Mouse (Mus musculus): ENCODE results near the gene Pdzrn4. TPM values are rescaled to one million over a fixed set of nuclear protein-coding genes. Genes with fewer than 3 reads are reported as not detected.

Pdzrn4 gene
- polyA plus RNA-seq, 1 experiment from 2014 or later = 1.7 TPM

DNA sequence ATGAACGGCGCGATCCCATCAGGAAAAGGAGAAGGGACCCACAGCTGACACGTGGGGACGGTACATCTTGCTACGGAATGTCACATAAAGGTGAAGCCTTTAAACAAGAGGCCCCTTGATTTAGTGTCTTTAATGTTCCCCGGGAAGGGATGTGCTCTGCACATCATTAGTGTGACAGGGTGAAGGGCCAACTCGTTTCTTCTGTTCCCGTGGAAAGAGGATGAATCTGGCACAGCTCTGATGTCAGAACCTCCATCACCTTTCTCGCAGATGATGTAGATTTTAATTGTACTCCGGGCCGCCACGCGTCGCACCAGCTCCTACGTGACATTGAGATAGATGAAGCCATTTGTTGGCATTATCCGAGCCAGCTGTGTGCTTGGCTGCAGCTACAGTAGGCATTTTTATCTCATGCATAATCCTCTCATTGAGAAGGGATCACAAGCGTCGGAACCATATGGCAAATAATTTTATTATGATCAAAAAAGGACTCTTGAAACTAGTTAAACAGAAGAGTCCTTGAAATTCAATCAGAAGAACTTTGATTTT is 124.1 kb downstream of the Pdzrn4 start:
- Histone ChIP-seq H3K4me3 (ENCODE audit: low read depth, low read length) (no peak overlapping the region), H3K27me3 (ENCODE audit: control insufficient read depth, insufficient read depth, low read length) (no peaks in the 10 kb centered on the region), H3K36me3 (ENCODE audit: control insufficient read depth, insufficient read depth, low read length) (no peaks in the 10 kb centered on the region), H3K27ac (replicated peaks; ENCODE audit: low read depth, low read length) (no peak overlapping the region), H3K4me1 (ENCODE audit: control insufficient read depth, insufficient read depth, low read length) (no peaks in the 10 kb centered on the region), H3K4me2 (ENCODE audit: low read depth, severe bottlenecking) (no peak overlapping the region), H3K9ac (ENCODE audit: low read length) (no peak overlapping the region), H3K9me3 (ENCODE audit: control insufficient read depth, low read length) (no peaks in the 10 kb centered on the region)
- DNase-seq (ENCODE audit: low spot score) (peak; percentile 28), ATAC-seq (ENCODE audit: insufficient number of reproducible peaks, low FRiP score, low TSS enrichment, low read depth) (no peak)
- 20% methylated on average over 19 of the region's 19 CpGs for WGBS

DNA sequence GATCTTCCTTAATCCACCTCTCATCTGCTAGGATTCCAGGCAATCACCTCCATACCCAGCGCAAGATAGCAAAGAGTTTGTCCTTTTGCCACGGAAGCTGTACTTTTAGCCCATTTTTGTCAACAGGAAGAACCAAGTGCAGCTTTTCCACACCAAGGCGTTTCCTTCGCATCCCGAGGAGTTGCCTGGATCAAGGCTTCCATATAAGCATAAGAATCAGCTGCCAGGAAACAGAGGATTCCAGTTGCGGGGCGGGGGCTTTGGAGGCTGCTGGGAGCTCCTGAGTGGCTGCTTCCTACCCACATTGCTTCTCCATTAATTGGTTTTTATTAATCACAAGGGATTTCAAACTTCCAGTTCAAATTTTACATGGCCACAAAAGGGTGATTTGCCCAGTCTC is 125.0 kb downstream of the Pdzrn4 start:
- Histone ChIP-seq H3K27ac (replicated peaks; ENCODE audit: low read depth, low read length) (no peak overlapping the region), H3K9ac (ENCODE audit: low read length) (no peak overlapping the region), H3K36me3 (ENCODE audit: control insufficient read depth, insufficient read depth, low read length) (no peaks in the 10 kb centered on the region), H3K27me3 (ENCODE audit: control insufficient read depth, insufficient read depth, low read length) (no peaks in the 10 kb centered on the region), H3K4me2 (ENCODE audit: low read depth, severe bottlenecking) (no peak overlapping the region), H3K9me3 (ENCODE audit: control insufficient read depth, low read length) (no peaks in the 10 kb centered on the region), H3K4me3 (ENCODE audit: low read depth, low read length) (no peak overlapping the region), H3K4me1 (ENCODE audit: control insufficient read depth, insufficient read depth, low read length) (no peaks in the 10 kb centered on the region)
- DNase-seq (ENCODE audit: low spot score) = no peak
- no peak for ATAC-seq (ENCODE audit: insufficient number of reproducible peaks, low FRiP score, low TSS enrichment, low read depth)
- 22% methylated on average over 7 of the region's 7 CpGs for WGBS

DNA sequence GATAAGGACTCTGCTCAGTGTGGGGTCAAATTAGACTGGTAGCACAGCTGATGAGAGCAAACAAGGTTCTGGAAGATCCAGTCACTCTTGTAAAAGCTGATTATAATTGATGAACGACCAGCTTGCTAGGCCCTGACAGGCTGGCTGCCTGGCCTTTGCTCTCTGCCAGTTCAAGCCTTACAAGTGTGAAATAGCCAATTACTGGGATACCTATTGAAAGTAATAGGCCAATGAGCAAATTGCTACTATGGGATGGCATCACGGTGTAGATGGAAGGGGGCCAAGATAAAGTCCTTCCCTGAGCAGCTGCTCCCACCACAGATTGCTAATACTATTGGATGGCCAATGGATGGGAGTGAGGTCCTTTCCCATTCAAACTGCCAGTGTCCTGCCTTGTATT is 128.2 kb downstream of the Pdzrn4 start:
- Histone ChIP-seq H3K27me3 (ENCODE audit: control insufficient read depth, insufficient read depth, low read length) (no peaks in the 10 kb centered on the region), H3K4me3 (ENCODE audit: low read depth, low read length) (no peak overlapping the region), H3K36me3 (ENCODE audit: control insufficient read depth, insufficient read depth, low read length) (no peaks in the 10 kb centered on the region), H3K9me3 (ENCODE audit: control insufficient read depth, low read length) (no peaks in the 10 kb centered on the region), H3K27ac (replicated peaks; ENCODE audit: low read depth, low read length) (no peak overlapping the region), H3K4me1 (ENCODE audit: control insufficient read depth, insufficient read depth, low read length) (no peaks in the 10 kb centered on the region), H3K9ac (ENCODE audit: low read length) (no peak overlapping the region), H3K4me2 (ENCODE audit: low read depth, severe bottlenecking) (no peak overlapping the region)
- WGBS = 9% methylated on average over 2 of the region's 2 CpGs
- DNase-seq (ENCODE audit: low spot score) = no peak
- ATAC-seq (ENCODE audit: insufficient number of reproducible peaks, low FRiP score, low TSS enrichment, low read depth) = no peak

DNA sequence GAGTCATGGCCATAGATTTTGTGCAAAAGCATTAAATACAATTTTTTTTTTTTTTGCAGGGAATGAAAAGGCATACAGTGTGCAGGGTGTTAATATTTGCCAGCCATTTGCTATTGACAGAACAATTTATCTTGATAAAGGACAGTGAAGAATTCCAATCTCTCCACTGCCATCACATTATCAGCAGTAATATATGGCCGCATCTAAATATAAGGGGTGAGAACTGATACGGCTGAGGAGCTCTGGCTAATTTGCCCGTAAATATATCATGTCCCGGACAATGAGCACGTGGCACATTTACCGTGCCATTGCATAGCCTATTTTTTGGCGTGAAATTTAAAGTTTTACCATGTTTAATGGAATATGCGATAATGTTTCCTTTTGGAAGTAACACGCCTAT is 128.7 kb downstream of the Pdzrn4 start:
- H3K4me1 ChIP-seq (ENCODE audit: control insufficient read depth, insufficient read depth, low read length) = no peaks in the 10 kb centered on the region
- H3K4me2 ChIP-seq (ENCODE audit: low read depth, severe bottlenecking) = no peak overlapping the region
- WGBS = 75% methylated on average over 9 of the region's 9 CpGs
- H3K36me3 ChIP-seq (ENCODE audit: control insufficient read depth, insufficient read depth, low read length) = no peaks in the 10 kb centered on the region
- no peak overlapping the region for H3K9ac ChIP-seq (ENCODE audit: low read length)
- H3K27me3 ChIP-seq (ENCODE audit: control insufficient read depth, insufficient read depth, low read length) = no peaks in the 10 kb centered on the region
- no peaks in the 10 kb centered on the region for H3K9me3 ChIP-seq (ENCODE audit: control insufficient read depth, low read length)
- H3K27ac ChIP-seq (replicated peaks; ENCODE audit: low read depth, low read length) = no peak overlapping the region
- no peak overlapping the region for H3K4me3 ChIP-seq (ENCODE audit: low read depth, low read length)
- DNase-seq (ENCODE audit: low spot score) (no peak), ATAC-seq (ENCODE audit: insufficient number of reproducible peaks, low FRiP score, low TSS enrichment, low read depth) (no peak)

DNA sequence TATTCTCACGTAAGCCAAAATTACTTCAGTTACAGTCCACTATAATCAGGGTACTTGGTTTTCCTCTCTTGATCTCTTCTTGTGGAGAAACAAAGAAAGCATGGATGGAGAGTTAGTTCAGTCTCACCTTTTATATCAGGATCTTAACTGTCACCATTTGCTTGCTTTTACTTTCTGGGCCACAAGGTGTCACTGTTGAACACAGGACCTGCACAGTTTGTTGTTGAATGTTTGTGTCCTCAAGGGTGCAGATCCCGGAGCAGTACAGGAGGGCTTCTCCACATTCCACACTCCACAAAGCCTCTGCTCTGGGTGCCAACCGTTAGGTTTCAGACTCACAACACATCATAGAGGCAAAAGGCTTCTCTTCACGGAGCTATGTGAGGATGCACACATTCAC is 130.1 kb downstream of the Pdzrn4 start:
- Histone ChIP-seq H3K9me3 (ENCODE audit: control insufficient read depth, low read length) (no peaks in the 10 kb centered on the region), H3K36me3 (ENCODE audit: control insufficient read depth, insufficient read depth, low read length) (no peaks in the 10 kb centered on the region), H3K9ac (ENCODE audit: low read length) (no peak overlapping the region), H3K4me3 (ENCODE audit: low read depth, low read length) (no peak overlapping the region), H3K27me3 (ENCODE audit: control insufficient read depth, insufficient read depth, low read length) (no peaks in the 10 kb centered on the region), H3K27ac (replicated peaks; ENCODE audit: low read depth, low read length) (no peak overlapping the region), H3K4me1 (ENCODE audit: control insufficient read depth, insufficient read depth, low read length) (no peaks in the 10 kb centered on the region), H3K4me2 (ENCODE audit: low read depth, severe bottlenecking) (no peak overlapping the region)
- 78% methylated on average over 4 of the region's 4 CpGs for WGBS
- ATAC-seq (ENCODE audit: insufficient number of reproducible peaks, low FRiP score, low TSS enrichment, low read depth) = no peak
- DNase-seq (ENCODE audit: low spot score) = peak; percentile 45

DNA sequence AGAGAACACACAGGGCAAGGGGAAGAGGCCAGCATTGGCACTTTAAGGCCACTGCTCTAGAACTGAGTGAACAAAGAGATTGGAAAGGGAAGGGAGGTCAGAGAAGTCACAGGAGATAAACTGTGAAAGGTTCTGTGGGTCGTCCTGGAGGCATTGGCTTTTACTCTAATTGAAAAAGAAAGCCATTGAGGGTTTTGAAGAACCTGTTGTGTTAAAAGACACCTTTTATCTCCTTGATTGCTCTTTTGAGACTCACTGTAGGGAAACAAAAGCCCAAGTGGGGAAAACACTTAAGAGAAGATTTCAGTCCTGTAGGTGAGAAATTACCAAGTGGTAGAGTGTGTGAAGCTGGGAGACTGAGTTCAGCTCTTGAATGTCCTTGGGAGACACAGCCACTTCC is 146.6 kb downstream of the Pdzrn4 start:
- DNase-seq (ENCODE audit: low spot score) (no peak), ATAC-seq (ENCODE audit: insufficient number of reproducible peaks, low FRiP score, low TSS enrichment, low read depth) (no peak)
- Histone ChIP-seq H3K9ac (ENCODE audit: low read length) (no peak overlapping the region), H3K4me3 (ENCODE audit: low read depth, low read length) (no peak overlapping the region), H3K4me1 (ENCODE audit: control insufficient read depth, insufficient read depth, low read length) (0 out of 2 replicates have a peak, but pooled peaks cover 3% of the 10 kb centered on the region), H3K4me2 (ENCODE audit: low read depth, severe bottlenecking) (no peak overlapping the region), H3K27me3 (ENCODE audit: control insufficient read depth, insufficient read depth, low read length) (no peaks in the 10 kb centered on the region), H3K9me3 (ENCODE audit: control insufficient read depth, low read length) (no peaks in the 10 kb centered on the region), H3K27ac (replicated peaks; ENCODE audit: low read depth, low read length) (no peak overlapping the region), H3K36me3 (ENCODE audit: control insufficient read depth, insufficient read depth, low read length) (no peaks in the 10 kb centered on the region)
- 3% methylated on average over 1 of the region's 1 CpGs for WGBS

DNA sequence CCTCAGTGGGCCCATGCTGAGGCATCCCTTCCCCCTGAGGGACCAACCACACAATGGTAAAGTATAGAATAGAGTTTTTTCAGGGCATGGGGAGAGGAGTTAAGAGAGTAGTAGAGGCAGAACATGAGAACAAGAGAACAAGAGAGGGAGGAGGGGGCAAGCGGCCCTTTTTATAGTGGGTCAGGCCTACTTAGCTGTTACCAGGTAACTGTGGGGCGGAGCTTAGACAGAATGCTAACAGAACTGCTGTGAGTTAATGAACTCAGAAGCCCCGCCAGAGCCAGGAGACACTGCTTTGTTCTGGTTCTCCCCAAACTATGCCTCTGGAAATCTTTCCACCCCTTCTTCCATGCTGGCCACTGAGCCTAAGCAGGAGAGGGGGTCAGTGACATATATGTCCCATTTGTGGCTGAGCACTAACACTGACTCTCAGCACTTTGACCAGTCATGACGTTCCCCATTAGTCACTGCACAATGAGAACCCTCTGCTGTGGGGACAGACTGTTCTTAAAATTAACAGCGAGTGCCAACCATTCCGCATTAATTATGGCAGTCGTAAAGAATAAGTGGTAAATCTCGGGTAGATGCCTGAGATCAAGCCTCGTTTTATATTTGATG is 150.7 kb downstream of the Pdzrn4 start:
- Histone ChIP-seq H3K9ac (ENCODE audit: low read length) (no peak overlapping the region), H3K27ac (replicated peaks; ENCODE audit: low read depth, low read length) (0 out of 2 replicates have a peak overlapping the region, but pooled peaks have one; percentile 30), H3K4me2 (ENCODE audit: low read depth, severe bottlenecking) (no peak overlapping the region), H3K4me1 (ENCODE audit: control insufficient read depth, insufficient read depth, low read length) (0 out of 2 replicates have a peak, but pooled peaks cover 3% of the 10 kb centered on the region), H3K36me3 (ENCODE audit: control insufficient read depth, insufficient read depth, low read length) (no peaks in the 10 kb centered on the region), H3K4me3 (ENCODE audit: low read depth, low read length) (no peak overlapping the region), H3K9me3 (ENCODE audit: control insufficient read depth, low read length) (no peaks in the 10 kb centered on the region), H3K27me3 (ENCODE audit: control insufficient read depth, insufficient read depth, low read length) (no peaks in the 10 kb centered on the region)
- DNase-seq (ENCODE audit: low spot score) (peak; percentile 44), ATAC-seq (ENCODE audit: insufficient number of reproducible peaks, low FRiP score, low TSS enrichment, low read depth) (peak; percentile 68)
- 21% methylated on average over 9 of the region's 9 CpGs for WGBS

DNA sequence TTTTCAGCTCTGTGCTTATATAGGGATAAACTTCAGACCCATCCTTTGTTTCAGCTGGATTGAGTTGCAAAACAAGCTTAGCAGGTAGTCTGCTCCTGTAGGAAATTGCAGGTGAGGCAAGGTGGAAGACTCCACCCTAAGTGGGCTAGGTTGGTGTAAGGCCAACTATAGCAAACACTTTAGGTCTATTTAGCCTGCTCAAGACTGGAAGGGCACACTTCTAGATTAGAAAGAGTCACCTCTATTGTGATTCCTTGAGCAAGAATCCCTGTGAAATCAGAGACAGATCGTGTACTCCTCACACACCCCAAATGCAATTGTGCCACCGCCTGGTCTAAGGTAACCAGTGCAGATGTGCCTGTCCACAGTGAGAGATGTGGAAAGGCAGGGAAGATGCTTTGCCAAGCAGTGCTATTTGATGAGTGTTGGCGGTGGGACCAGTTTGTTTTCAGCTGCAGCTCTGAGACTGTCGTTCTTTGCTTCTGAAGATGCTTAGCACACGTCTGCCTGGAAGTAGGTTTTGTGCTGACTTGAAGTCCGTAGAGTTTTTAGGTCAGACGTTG is 158.4 kb downstream of the Pdzrn4 start:
- DNase-seq (ENCODE audit: low spot score) = no peak
- 76% methylated on average over 7 of the region's 7 CpGs for WGBS
- H3K27ac ChIP-seq (replicated peaks; ENCODE audit: low read depth, low read length) = no peak overlapping the region

More for the DNA sequence above, 158.4 kb downstream of the Pdzrn4 start:
- ATAC-seq (ENCODE audit: insufficient number of reproducible peaks, low FRiP score, low TSS enrichment, low read depth) = no peak
- Histone ChIP-seq H3K4me2 (ENCODE audit: low read depth, severe bottlenecking) (no peak overlapping the region), H3K9ac (ENCODE audit: low read length) (no peak overlapping the region), H3K4me3 (ENCODE audit: low read depth, low read length) (no peak overlapping the region), H3K36me3 (ENCODE audit: control insufficient read depth, insufficient read depth, low read length) (no peaks in the 10 kb centered on the region), H3K4me1 (ENCODE audit: control insufficient read depth, insufficient read depth, low read length) (no peaks in the 10 kb centered on the region), H3K9me3 (ENCODE audit: control insufficient read depth, low read length) (no peaks in the 10 kb centered on the region), H3K27me3 (ENCODE audit: control insufficient read depth, insufficient read depth, low read length) (no peaks in the 10 kb centered on the region)
